Mouse (Mus musculus) thymus, adult 2 months (tissue): Measurements from ENCODE around the gene Son.

ENCODE experiments used
- CTCF ChIP-seq: fragments of 200-500 bp; IDR thresholded peaks from 2 replicates; pipeline ENCODE4 v1.5.1; 2012; ENCODE audit warnings: mild to moderate bottlenecking, control low read depth, low read length, moderate library complexity, borderline replicate concordance; ENCODE audit not compliant: control insufficient read depth, poor library complexity, insufficient read depth; ENCODE audit errors: extremely low read depth
- POLR2A ChIP-seq: fragments of 200-500 bp; IDR thresholded peaks from 2 replicates; pipeline ENCODE4 v1.6.1; 2012; ENCODE audit warnings: mild to moderate bottlenecking, low read length, control low read depth, moderate library complexity; ENCODE audit not compliant: control insufficient read depth, poor library complexity, insufficient read depth; ENCODE audit errors: extremely low read depth

GRCm38 (mm10) chr16:91659798-91660197, 12.5 kb downstream of the Son start:
- TF ChIP-seq CTCF (no peak), POLR2A (no peak)
